Mouse (Mus musculus): ENCODE measurements around the gene Gabrb1. TPM values are rescaled to one million over a fixed set of nuclear protein-coding genes. Genes with fewer than 3 reads are reported as not detected.

The Gabrb1 gene
- polyA plus RNA-seq, 1 experiment from 2014 or later: 2.7 TPM

DNA sequence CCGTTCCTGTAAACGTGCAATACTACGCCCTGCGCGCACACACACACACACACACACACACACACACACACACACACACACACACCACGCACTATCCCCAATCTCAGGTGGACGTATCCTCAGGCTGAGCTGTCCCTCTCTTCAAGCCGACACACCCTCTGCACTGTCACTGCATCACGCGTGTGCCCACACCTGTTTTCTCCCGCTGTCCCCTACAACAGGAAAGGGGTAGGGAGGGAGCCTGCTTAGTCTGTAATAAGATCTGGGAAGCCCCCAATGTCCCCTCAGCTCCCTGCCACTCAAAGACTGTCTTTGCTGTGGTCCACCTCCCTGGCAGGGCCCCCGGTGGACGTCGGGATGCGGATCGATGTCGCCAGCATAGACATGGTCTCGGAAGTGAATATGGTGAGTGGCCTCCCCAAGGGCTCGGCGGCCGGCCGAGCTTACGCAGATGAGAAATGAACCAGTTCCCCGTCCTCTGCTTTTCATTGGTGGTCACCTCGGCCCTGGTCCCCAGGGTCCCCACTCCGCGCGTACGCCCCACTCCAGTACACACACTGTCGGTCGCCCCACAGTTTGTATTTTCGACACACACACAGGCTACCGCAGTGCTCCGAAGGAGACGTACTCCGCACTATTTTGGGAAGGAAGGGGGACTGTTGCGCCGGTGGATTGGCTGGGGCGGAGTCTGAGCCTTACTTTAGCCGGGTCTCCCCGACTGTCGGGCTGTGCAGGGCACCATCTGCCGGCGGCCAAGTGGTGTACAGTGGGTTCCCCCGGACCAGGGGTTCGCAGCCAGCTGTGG lies 42.8 kb downstream of the Gabrb1 start:
- peak; percentile 86 for ATAC-seq (ENCODE audit: insufficient number of reproducible peaks, insufficient read depth, low FRiP score, low TSS enrichment, low read depth)
- Histone ChIP-seq H3K27me3 (peaks cover 24% of the 10 kb centered on the region), H3K9me3 (no peaks in the 10 kb centered on the region), H3K4me3 (peak overlapping the region; percentile 56), H3K36me3 (no peaks in the 10 kb centered on the region), H3K27ac (no peak overlapping the region), H3K4me1 (peaks cover 5% of the 10 kb centered on the region; the same call in 1 of the 2 replicates), H3K4me2 (peak overlapping the region; percentile 88), H3K9ac (peak overlapping the region; percentile 73)
- WGBS: under 1% methylated on average over 46 of the region's 46 CpGs

DNA sequence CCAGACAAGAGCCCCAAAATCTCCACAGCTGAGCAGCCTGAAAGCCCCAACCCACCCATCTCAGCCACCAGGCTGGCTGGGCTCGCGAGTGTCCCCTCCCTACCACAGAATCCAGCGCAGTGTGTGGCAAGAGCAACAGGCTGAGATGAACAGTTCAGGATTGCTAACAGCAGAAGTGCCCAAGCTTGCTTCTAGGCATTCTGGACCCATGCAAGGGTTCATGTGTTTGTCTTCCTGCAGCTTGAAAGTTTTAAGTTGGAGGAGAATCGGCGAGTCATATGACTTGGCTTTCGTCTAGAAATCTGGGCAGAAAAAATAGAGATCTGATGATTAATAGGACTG lies 43.3 kb downstream of the Gabrb1 start:
- 2% methylated on average over 6 of the region's 6 CpGs for WGBS
- Histone ChIP-seq H3K36me3 (no peaks in the 10 kb centered on the region), H3K4me2 (peak overlapping the region; percentile 88), H3K27ac (no peak overlapping the region), H3K9me3 (no peaks in the 10 kb centered on the region), H3K27me3 (peaks cover 24% of the 10 kb centered on the region), H3K9ac (peak overlapping the region; percentile 73), H3K4me3 (peak overlapping the region; percentile 56), H3K4me1 (peaks cover 5% of the 10 kb centered on the region; the same call in 1 of the 2 replicates)
- peak; percentile 75; the same call in 1 of the 2 replicates for ATAC-seq (ENCODE audit: insufficient number of reproducible peaks, insufficient read depth, low FRiP score, low TSS enrichment, low read depth)

DNA sequence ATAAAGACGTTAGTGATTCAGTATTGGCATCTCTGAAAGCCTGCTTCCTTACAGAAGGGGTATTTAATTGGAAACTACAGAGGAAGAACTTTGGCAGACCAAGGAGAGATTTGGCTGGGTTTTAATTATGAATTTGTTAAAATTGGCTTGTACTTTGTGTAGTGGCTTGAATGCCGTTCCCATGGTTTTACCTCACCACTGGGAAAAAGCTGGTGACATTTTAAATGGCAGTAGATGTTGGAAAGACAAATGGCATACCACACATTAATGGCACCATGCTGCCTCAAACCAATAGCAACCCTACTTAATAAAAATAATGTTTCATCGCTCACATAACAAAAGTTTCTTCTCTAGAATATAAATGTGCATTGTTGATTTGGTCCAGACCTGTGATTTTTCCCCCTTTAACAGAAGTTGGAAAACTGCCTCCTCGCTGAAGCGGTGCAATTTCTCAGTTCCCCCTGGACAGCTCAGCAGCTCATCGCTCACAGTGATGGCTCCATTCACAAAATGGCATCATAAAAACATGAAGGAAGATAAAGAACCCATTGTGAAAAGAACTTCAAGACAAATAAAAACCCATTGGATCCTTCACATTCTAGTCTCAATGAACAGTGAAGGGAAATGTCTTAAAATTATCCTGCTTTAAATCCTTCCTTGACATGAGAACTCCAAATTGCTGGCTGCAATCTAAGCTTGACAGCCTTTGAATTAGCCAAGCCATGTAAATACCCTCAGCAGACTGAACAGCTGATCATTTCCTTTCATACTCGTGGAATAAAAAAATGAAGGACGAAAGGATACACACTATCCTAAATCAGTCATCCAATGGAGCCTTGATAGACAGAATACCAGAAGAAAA lies 75.2 kb downstream of the Gabrb1 start:
- WGBS: 86% methylated on average over 8 of the region's 8 CpGs
- Histone ChIP-seq H3K4me3 (no peak overlapping the region), H3K9ac (no peak overlapping the region), H3K9me3 (no peaks in the 10 kb centered on the region), H3K4me2 (no peak overlapping the region), H3K4me1 (no peaks in the 10 kb centered on the region), H3K27ac (no peak overlapping the region), H3K27me3 (no peaks in the 10 kb centered on the region), H3K36me3 (no peaks in the 10 kb centered on the region)
- ATAC-seq (ENCODE audit: insufficient number of reproducible peaks, insufficient read depth, low FRiP score, low TSS enrichment, low read depth): no peak

DNA sequence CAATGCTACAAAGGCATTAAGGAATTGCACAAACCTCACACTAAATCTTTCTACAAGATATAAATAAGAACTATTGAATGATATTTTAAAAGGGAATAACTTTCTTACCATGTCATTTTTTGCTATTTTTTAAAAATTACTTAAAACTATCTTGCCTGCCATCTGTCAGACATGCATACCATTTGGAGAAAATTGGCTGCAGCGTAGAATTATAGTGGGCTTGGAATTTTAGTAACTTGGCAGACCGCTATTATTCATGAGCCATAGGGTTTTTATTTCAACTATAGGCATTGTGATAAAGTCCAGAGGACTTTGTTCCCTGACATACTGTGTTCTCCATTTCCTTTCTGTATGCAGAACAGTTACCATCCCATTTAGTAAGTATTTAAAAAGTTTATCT lies 89.5 kb downstream of the Gabrb1 start:
- ATAC-seq (ENCODE audit: insufficient number of reproducible peaks, insufficient read depth, low FRiP score, low TSS enrichment, low read depth): no peak
- Histone ChIP-seq H3K9me3 (no peaks in the 10 kb centered on the region), H3K4me3 (no peak overlapping the region), H3K4me2 (no peak overlapping the region), H3K27me3 (no peaks in the 10 kb centered on the region), H3K9ac (no peak overlapping the region), H3K36me3 (no peaks in the 10 kb centered on the region), H3K4me1 (no peaks in the 10 kb centered on the region), H3K27ac (no peak overlapping the region)
- WGBS: 57% methylated on average over 2 of the region's 2 CpGs

DNA sequence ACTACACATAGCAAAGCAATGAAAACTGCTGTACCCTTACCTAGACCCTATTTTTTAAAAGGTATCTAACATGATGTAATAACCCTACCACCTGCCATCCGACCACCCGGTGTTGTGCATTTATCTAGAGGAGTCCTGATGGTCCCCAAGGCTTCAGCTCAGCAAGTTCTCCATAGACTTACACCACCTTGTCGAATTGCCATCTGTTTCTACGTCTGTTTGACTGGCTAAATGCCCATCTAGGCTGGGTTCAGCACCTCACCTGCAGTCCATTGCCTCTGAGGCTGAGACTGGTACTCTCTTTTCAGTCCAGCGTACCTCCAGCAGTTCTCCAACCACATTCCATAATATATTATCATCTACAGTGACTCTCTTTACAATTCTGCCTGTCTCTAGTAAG lies 96.1 kb downstream of the Gabrb1 start:
- ATAC-seq (ENCODE audit: insufficient number of reproducible peaks, insufficient read depth, low FRiP score, low TSS enrichment, low read depth): no peak
- WGBS: 83% methylated on average over 5 of the region's 5 CpGs

DNA sequence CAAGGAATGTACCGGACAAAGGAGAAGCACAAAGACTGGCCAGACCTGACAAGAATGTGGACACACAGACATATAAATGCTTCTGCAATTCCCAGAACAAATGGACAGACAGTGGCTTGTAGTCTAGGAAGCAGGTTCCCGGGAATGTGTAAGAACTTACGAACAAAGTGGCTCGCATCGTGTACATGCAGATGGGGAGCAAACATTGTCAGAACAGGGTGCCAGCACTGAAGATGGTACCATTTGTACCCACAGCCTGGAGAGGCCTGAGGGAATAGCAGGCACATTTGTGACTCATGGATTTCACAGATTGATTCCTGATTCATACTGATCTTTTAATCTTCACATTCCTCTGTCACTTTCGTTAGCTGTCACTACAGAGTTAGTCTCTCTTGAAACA lies 103.2 kb downstream of the Gabrb1 start:
- H3K27me3 ChIP-seq: no peaks in the 10 kb centered on the region
- H3K36me3 ChIP-seq: no peaks in the 10 kb centered on the region
- no peak overlapping the region for H3K4me2 ChIP-seq
- no peaks in the 10 kb centered on the region for H3K4me1 ChIP-seq
- no peak overlapping the region for H3K9ac ChIP-seq
- H3K4me3 ChIP-seq: no peak overlapping the region
- ATAC-seq (ENCODE audit: insufficient number of reproducible peaks, insufficient read depth, low FRiP score, low TSS enrichment, low read depth): no peak
- no peaks in the 10 kb centered on the region for H3K9me3 ChIP-seq
- WGBS: 92% methylated on average over 6 of the region's 6 CpGs
- H3K27ac ChIP-seq: no peak overlapping the region

More for the DNA sequence above, 96.1 kb downstream of the Gabrb1 start:
- Histone ChIP-seq H3K36me3 (no peaks in the 10 kb centered on the region), H3K9ac (no peak overlapping the region), H3K9me3 (no peaks in the 10 kb centered on the region), H3K4me3 (no peak overlapping the region), H3K4me2 (no peak overlapping the region), H3K4me1 (no peaks in the 10 kb centered on the region), H3K27ac (no peak overlapping the region), H3K27me3 (no peaks in the 10 kb centered on the region)

DNA sequence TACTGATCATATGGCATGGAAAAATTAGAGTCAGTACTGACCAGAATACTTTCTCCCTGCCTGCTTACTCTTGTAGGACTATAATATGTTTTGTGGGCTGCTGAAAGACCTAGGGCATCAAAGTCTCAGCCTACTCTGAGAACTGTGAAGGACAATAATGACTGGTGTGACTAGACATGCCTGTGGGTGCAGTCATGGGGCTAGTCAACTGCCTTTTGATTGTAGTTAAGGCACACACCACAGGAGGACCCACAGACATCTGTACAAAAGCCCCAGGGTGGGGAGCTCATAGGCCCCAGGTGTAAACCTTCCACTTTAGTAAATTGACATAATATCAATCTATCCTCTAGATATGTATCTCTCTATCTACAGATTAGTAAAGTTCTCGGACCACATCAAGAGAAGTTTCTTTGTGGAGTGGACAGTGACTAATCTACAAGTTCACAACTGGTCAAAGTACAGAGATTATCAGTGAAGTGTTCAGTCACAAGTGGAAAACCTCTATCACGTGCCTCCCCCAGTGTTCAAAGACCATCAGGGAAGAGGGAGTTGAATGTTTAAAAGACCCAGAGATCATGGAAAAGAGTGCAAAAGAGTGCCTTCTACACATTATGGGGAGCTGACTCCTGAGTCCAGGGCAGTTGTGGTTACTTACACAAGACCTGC lies 123.7 kb downstream of the Gabrb1 start:
- H3K27ac ChIP-seq: no peak overlapping the region
- 81% methylated on average over 2 of the region's 2 CpGs for WGBS

DNA sequence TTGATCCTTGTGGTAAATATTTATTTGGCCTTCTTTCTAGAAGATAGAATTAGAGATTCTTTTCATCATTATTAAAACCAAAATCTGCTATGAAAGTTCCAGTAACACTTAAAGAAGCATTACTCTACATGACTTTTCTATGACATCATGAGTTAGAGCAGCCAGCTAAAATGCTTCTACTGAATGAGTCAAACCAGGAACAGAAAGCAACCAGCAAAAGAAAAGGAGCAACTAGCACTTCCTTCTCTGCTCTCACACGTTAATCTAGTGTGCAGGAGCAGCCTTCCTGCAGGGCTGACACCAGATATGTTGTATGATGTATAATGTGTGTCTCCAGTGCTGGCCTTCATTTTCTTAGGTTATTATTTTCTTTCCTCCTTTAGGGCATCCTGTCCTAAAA lies 164.9 kb downstream of the Gabrb1 start:
- no peak overlapping the region for H3K9ac ChIP-seq
- no peaks in the 10 kb centered on the region for H3K4me1 ChIP-seq
- H3K36me3 ChIP-seq: no peaks in the 10 kb centered on the region
- no peak overlapping the region for H3K27ac ChIP-seq
- H3K4me2 ChIP-seq: no peak overlapping the region
- no peak for ATAC-seq (ENCODE audit: insufficient number of reproducible peaks, insufficient read depth, low FRiP score, low TSS enrichment, low read depth)
- no peak overlapping the region for H3K4me3 ChIP-seq
- no peaks in the 10 kb centered on the region for H3K9me3 ChIP-seq
- no peaks in the 10 kb centered on the region for H3K27me3 ChIP-seq
- 21% methylated on average over 1 of the region's 1 CpGs for WGBS

More for the DNA sequence above, 123.7 kb downstream of the Gabrb1 start:
- no peaks in the 10 kb centered on the region for H3K9me3 ChIP-seq
- no peaks in the 10 kb centered on the region for H3K36me3 ChIP-seq
- H3K4me2 ChIP-seq: no peak overlapping the region
- H3K4me1 ChIP-seq: no peaks in the 10 kb centered on the region
- no peaks in the 10 kb centered on the region for H3K27me3 ChIP-seq
- ATAC-seq (ENCODE audit: insufficient number of reproducible peaks, insufficient read depth, low FRiP score, low TSS enrichment, low read depth): no peak
- no peak overlapping the region for H3K9ac ChIP-seq
- H3K4me3 ChIP-seq: no peak overlapping the region

DNA sequence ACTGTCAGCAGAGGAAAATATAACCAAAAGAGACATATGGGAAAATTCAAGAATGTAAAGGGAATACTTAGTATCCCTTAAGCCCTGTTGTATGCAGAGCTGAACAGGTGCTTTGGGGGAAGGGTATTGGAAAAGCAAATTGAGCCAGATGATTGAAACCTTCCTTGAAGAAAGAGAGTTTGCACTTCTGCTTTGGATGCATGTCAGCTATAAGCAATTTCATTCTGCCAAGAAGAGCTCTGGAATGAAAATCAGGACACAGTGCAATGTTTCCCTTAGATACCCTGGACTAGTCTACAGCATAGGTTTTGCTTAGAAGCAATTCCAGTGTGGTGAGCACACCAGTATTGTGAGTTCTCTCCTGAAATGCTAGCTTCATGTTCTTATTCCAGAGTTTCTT lies 170.4 kb downstream of the Gabrb1 start:
- Histone ChIP-seq H3K27me3 (no peaks in the 10 kb centered on the region), H3K27ac (no peak overlapping the region), H3K4me1 (no peaks in the 10 kb centered on the region), H3K4me2 (no peak overlapping the region), H3K4me3 (no peak overlapping the region), H3K9ac (no peak overlapping the region), H3K36me3 (no peaks in the 10 kb centered on the region), H3K9me3 (no peaks in the 10 kb centered on the region)
- ATAC-seq (ENCODE audit: insufficient number of reproducible peaks, insufficient read depth, low FRiP score, low TSS enrichment, low read depth): no peak

DNA sequence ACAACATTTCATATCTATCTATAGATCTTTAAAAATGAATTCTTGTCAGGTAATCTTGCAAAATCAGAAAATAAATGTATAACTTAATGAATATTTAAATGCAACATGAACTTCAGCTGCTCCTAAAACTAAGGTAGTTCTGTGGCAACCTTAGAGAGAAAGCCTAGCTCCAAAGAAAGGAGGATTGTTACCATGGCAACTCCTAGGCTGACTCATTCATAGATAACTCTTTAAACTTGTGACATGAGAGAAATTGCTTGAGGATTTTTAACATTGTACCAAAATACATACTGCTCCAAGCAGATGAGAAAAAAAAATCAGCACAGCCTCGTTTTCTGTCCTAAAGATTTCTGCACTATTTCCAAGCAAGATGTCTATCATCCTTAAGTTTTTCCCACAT lies 171.1 kb downstream of the Gabrb1 start:
- 66% methylated on average over 1 of the region's 1 CpGs for whole genome bisulfite sequencing
- no peaks in the 10 kb centered on the region for H3K4me1 ChIP-seq
- H3K9me3 ChIP-seq: no peaks in the 10 kb centered on the region
- H3K9ac ChIP-seq: no peak overlapping the region
- ATAC-seq (ENCODE audit: insufficient number of reproducible peaks, insufficient read depth, low FRiP score, low TSS enrichment, low read depth): no peak
- no peak overlapping the region for H3K4me3 ChIP-seq
- no peak overlapping the region for H3K4me2 ChIP-seq
- H3K27ac ChIP-seq: no peak overlapping the region
- H3K36me3 ChIP-seq: no peaks in the 10 kb centered on the region
- H3K27me3 ChIP-seq: no peaks in the 10 kb centered on the region

DNA sequence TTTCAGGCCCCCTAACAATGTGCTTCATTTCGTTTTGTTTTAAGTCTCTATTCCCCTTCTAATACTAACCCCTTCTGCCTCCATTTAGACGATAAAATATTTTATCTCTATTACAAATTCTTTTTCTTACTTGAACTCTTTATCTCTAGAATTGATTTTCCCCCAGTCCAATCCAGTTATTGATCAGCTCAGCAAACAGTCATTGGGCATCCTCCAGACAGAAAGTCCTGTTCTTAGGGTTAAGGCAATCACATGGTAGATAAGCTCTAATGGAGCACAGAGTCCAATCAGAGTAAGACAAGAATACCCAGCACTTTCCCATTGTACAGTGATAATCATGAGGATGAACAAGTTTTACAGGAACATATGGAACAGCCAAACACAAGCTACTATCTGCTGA lies 172.4 kb downstream of the Gabrb1 start:
- Histone ChIP-seq H3K4me3 (no peak overlapping the region), H3K27me3 (no peaks in the 10 kb centered on the region), H3K27ac (no peak overlapping the region), H3K9me3 (no peaks in the 10 kb centered on the region), H3K4me2 (no peak overlapping the region), H3K4me1 (no peaks in the 10 kb centered on the region), H3K36me3 (no peaks in the 10 kb centered on the region), H3K9ac (no peak overlapping the region)
- no peak for ATAC-seq (ENCODE audit: insufficient number of reproducible peaks, insufficient read depth, low FRiP score, low TSS enrichment, low read depth)
- 81% methylated on average over 2 of the region's 2 CpGs for WGBS
